Mouse (Mus musculus) C2C12 (cell line): Measurements from ENCODE around the gene Nup133.

ENCODE experiments used
- CTCF ChIP-seq: IDR thresholded peaks from one replicate; pipeline ENCODE4 v1.5.1; 2011; ENCODE audit not compliant: control insufficient read depth, insufficient read depth, insufficient read length
- MYOG ChIP-seq: IDR thresholded peaks from one replicate; pipeline ENCODE4 v1.6.1; 2011; ENCODE audit not compliant: control insufficient read depth, insufficient read length; ENCODE audit errors: extremely low read depth
- USF1 ChIP-seq: IDR thresholded peaks from one replicate; pipeline ENCODE4 v1.6.1; 2011; ENCODE audit warnings: low read depth, mild to moderate bottlenecking, control low read depth, moderate library complexity

GRCm38 (mm10) chr8:123865786-123866185 lies 83.3 kb downstream of the Nup133 start:
- TF ChIP-seq CTCF (no peak), MYOG (no peak), USF1 (no peak)
